Mouse (Mus musculus) bone marrow macrophage, adult 2 months (primary cell): ENCODE measurements around the gene Prss50. TPM values are rescaled to one million over a fixed set of nuclear protein-coding genes. Genes with fewer than 3 reads are reported as not detected.

Experiments
- H3K27ac ChIP-seq: 2 replicates; pipeline ENCODE4 v1.5.1; 2012; ENCODE audit warnings: low read depth, low read length; ENCODE audit not compliant: insufficient read depth
- H3K4me1 ChIP-seq: 2 replicates; pipeline ENCODE4 v1.6.1; 2012; ENCODE audit warnings: low read length; ENCODE audit not compliant: control insufficient read depth, insufficient read depth
- H3K4me3 ChIP-seq: 2 replicates; pipeline ENCODE4 v1.5.1; 2012; ENCODE audit warnings: mild to moderate bottlenecking, low read length, moderate library complexity; ENCODE audit not compliant: insufficient read depth
- CTCF ChIP-seq: IDR thresholded peaks from 2 replicates; pipeline ENCODE4 v1.5.1; 2012; ENCODE audit warnings: low read depth, mild to moderate bottlenecking, low read length, moderate library complexity
- POLR2A ChIP-seq: IDR thresholded peaks from 2 replicates; pipeline ENCODE4 v1.6.1; 2012; ENCODE audit warnings: mild to moderate bottlenecking, low read depth, low read length, borderline replicate concordance
- polyA plus RNA-seq: library from polyadenylated mRNA; stranded (reverse); fragments of >200 nt; gene quantifications from 2 replicates; pipeline ENCODE4 v1.2.4, GENCODE M21; 2012; ENCODE audit not compliant: missing spikeins, insufficient read depth, insufficient read length

The Prss50 gene
- polyA plus RNA-seq, 1 experiment = not detected

GRCm38 (mm10) chr9:110899451-110900008 is 41.8 kb downstream of the Prss50 start:
- TF ChIP-seq POLR2A (no peak), CTCF (no peak)
- no peaks in the 10 kb centered on the region for H3K4me1 ChIP-seq
- no peak overlapping the region for H3K4me3 ChIP-seq
- H3K27ac ChIP-seq = no peak overlapping the region

GRCm38 (mm10) chr9:110901204-110901603 is 43.4 kb downstream of the Prss50 start:
- Histone ChIP-seq H3K4me1 (no peaks in the 10 kb centered on the region), H3K4me3 (no peak overlapping the region), H3K27ac (no peak overlapping the region)
- TF ChIP-seq CTCF (no peak), POLR2A (no peak)

- Histone ChIP-seq H3K4me1 (no peaks in the 10 kb centered on the region), H3K27ac (no peak overlapping the region), H3K4me3 (no peak overlapping the region)
- TF ChIP-seq CTCF = no peak
- TF ChIP-seq POLR2A = no peak
Observed at GRCm38 (mm10) chr9:110902271-110902670, 44.5 kb downstream of the Prss50 start.

- H3K4me3 ChIP-seq = no peak overlapping the region
- no peak for TF ChIP-seq POLR2A
- no peak for TF ChIP-seq CTCF
- no peak overlapping the region for H3K27ac ChIP-seq
- peaks cover 3% of the 10 kb centered on the region; the same call in 1 of the 2 replicates for H3K4me1 ChIP-seq
Observed at GRCm38 (mm10) chr9:110907201-110907837, 49.6 kb downstream of the Prss50 start.

GRCm38 (mm10) chr9:110907838-110908630 is 50.3 kb downstream of the Prss50 start:
- Histone ChIP-seq H3K4me1 (peaks cover 3% of the 10 kb centered on the region; the same call in 1 of the 2 replicates), H3K27ac (no peak overlapping the region), H3K4me3 (no peak overlapping the region)
- TF ChIP-seq POLR2A (no peak), CTCF (no peak)

- TF ChIP-seq POLR2A (no peak), CTCF (no peak)
- Histone ChIP-seq H3K27ac (no peak overlapping the region), H3K4me3 (no peak overlapping the region), H3K4me1 (peaks cover 3% of the 10 kb centered on the region; the same call in 1 of the 2 replicates)
Observed at GRCm38 (mm10) chr9:110908631-110909016, 50.9 kb downstream of the Prss50 start.

GRCm38 (mm10) chr9:110909371-110909967 is 51.7 kb downstream of the Prss50 start:
- peaks cover 3% of the 10 kb centered on the region; the same call in 1 of the 2 replicates for H3K4me1 ChIP-seq
- H3K4me3 ChIP-seq = no peak overlapping the region
- TF ChIP-seq POLR2A (no peak), CTCF (no peak)
- no peak overlapping the region for H3K27ac ChIP-seq

Other genes starting within 250 kb of the Prss50 start
- gene Nradd, start 233.5 kb upstream of the Prss50 start, polyA plus RNA-seq = 6.8 and 10.0 TPM in 2 replicates
- gene Nbeal2, start 203.8 kb upstream of the Prss50 start, polyA plus RNA-seq = 50.4 and 51.9 TPM in 2 replicates
- gene Ccdc12, start 201.5 kb upstream of the Prss50 start, polyA plus RNA-seq = 134 and 143 TPM in 2 replicates
- gene Myl3, start 116.1 kb upstream of the Prss50 start, polyA plus RNA-seq = not detected in 2 replicates
- 0.34 TPM in 1 of 2 replicates, not detected in the other for gene Pth1r, start 110.8 kb upstream of the Prss50 start, polyA plus RNA-seq
- not detected in 2 replicates for gene Prss42, start 59.8 kb upstream of the Prss50 start, polyA plus RNA-seq
- not detected in 2 replicates for gene Prss44, start 44.0 kb upstream of the Prss50 start, polyA plus RNA-seq
- not detected in 2 replicates for gene Prss43, start 31.3 kb upstream of the Prss50 start, polyA plus RNA-seq
- not detected in 2 replicates for gene Prss45, start 23.4 kb upstream of the Prss50 start, polyA plus RNA-seq
- gene Prss46, start 13.5 kb upstream of the Prss50 start, polyA plus RNA-seq = not detected in 2 replicates
- gene Als2cl, start 21.9 kb downstream of the Prss50 start, polyA plus RNA-seq = 12.6 and 16.4 TPM in 2 replicates
- gene Tmie, start 22.1 kb downstream of the Prss50 start, polyA plus RNA-seq = not detected in 2 replicates
- not detected in 2 replicates for gene Fam240a, start 58.9 kb downstream of the Prss50 start, polyA plus RNA-seq
- not detected in 2 replicates for gene Tdgf1, start 88.2 kb downstream of the Prss50 start, polyA plus RNA-seq
- gene Lrrc2, start 93.6 kb downstream of the Prss50 start, polyA plus RNA-seq = 0.15 TPM in 1 of 2 replicates, not detected in the other
- gene Rtp3, start 132.6 kb downstream of the Prss50 start, polyA plus RNA-seq = not detected in 2 replicates
- gene Ltf, start 161.3 kb downstream of the Prss50 start, polyA plus RNA-seq = 2.7 and 3.6 TPM in 2 replicates
- 5.8 and 7.2 TPM in 2 replicates for gene Ccrl2, start 199.6 kb downstream of the Prss50 start, polyA plus RNA-seq